Mouse (Mus musculus) adrenal gland, adult 18-20 months (tissue): ENCODE measurements at regions not wholly inside any gene's neighbourhood (a gene's known extent, or its start where the extent isn't known, plus 50 kb on each side); places are given as distances from the start of the nearest gene placed in this dataset.

ENCODE experiments used
- DNase-seq, 2 experiments: peaks; one replicate each; pipeline ENCODE4 v3.0.0; 2021 to 2022; ENCODE audit warnings: low spot score in 2 of 2

GRCm38 (mm10) chr19:33043696-33044095 lies 286.4 kb downstream of the Pten start:
- DNase-seq = no peak

- DNase-seq = no peak
Observed at GRCm38 (mm10) chr19:33048754-33049442, 291.6 kb downstream of the Pten start.

- no peak for DNase-seq
Observed at GRCm38 (mm10) chr19:33053199-33053867, 296.0 kb downstream of the Pten start.

GRCm38 (mm10) chr19:33056372-33056791 lies 299.1 kb downstream of the Pten start:
- DNase-seq = peak in 1 of 2 experiments; percentile 5

- DNase-seq = no peak
Observed at GRCm38 (mm10) chr19:33061006-33061405, 303.7 kb downstream of the Pten start.

GRCm38 (mm10) chr19:33062165-33063058 lies 305.1 kb downstream of the Pten start:
- DNase-seq = no peak

GRCm38 (mm10) chr19:33065274-33066200 lies 308.2 kb downstream of the Pten start:
- DNase-seq = no peak

- no peak for DNase-seq
Observed at GRCm38 (mm10) chr19:33068351-33068955, 311.2 kb downstream of the Pten start.

- DNase-seq = no peak
Observed at GRCm38 (mm10) chr19:33069761-33070160, 312.5 kb downstream of the Pten start.

GRCm38 (mm10) chr19:33072299-33072698 lies 315.0 kb downstream of the Pten start:
- no peak for DNase-seq

GRCm38 (mm10) chr19:33074907-33075306 lies 317.2 kb downstream of the Rnls start:
- no peak for DNase-seq

GRCm38 (mm10) chr19:33078681-33079360 lies 313.3 kb downstream of the Rnls start:
- no peak for DNase-seq

GRCm38 (mm10) chr19:33079959-33080358 lies 312.1 kb downstream of the Rnls start:
- DNase-seq = no peak

- no peak for DNase-seq
Observed at GRCm38 (mm10) chr19:33081493-33081892, 310.6 kb downstream of the Rnls start.

GRCm38 (mm10) chr19:33083371-33083770 lies 308.7 kb downstream of the Rnls start:
- no peak for DNase-seq

GRCm38 (mm10) chr19:33084683-33085082 lies 307.4 kb downstream of the Rnls start:
- no peak for DNase-seq
